Mouse (Mus musculus) hindbrain, embryonic 12.5 days (tissue): ENCODE results near the gene Scgb1c1. TPM values are rescaled to one million over a fixed set of nuclear protein-coding genes. Genes with fewer than 3 reads are reported as not detected.

Experiments
- ATAC-seq: fragments of 200-750 bp; cut with Nextera tagmentation; 2 replicates; pipeline ENCODE4 v1.8.0; 2017; ENCODE audit warnings: moderate TSS enrichment; ENCODE audit not compliant: low FRiP score
- H3K27ac ChIP-seq: fragments of 300-500 bp; sonication (generic); 2 replicates; pipeline ENCODE4 v1.5.1; 2016; ENCODE audit warnings: mild to moderate bottlenecking
- H3K27me3 ChIP-seq: fragments of 300-500 bp; sonication (generic); 2 replicates; pipeline ENCODE4 v1.6.1; 2016; ENCODE audit warnings: mild to moderate bottlenecking
- H3K36me3 ChIP-seq: fragments of 300-500 bp; sonication (generic); 2 replicates; pipeline ENCODE4 v1.6.1; 2016; ENCODE audit warnings: mild to moderate bottlenecking
- H3K4me1 ChIP-seq: fragments of 300-500 bp; sonication (generic); 2 replicates; pipeline ENCODE4 v1.6.1; 2016
- H3K4me2 ChIP-seq: fragments of 300-500 bp; sonication (generic); replicated peaks from 2 replicates; pipeline ENCODE4 v1.6.1; 2016; ENCODE audit warnings: mild to moderate bottlenecking
- H3K4me3 ChIP-seq: fragments of 300-500 bp; sonication (generic); 2 replicates; pipeline ENCODE4 v1.5.1; 2016; ENCODE audit warnings: mild to moderate bottlenecking
- H3K9ac ChIP-seq: fragments of 300-500 bp; sonication (generic); 2 replicates; pipeline ENCODE4 v1.6.1; 2016; ENCODE audit warnings: mild to moderate bottlenecking, moderate library complexity
- H3K9me3 ChIP-seq: fragments of 300-500 bp; sonication (generic); replicated peaks from 2 replicates; pipeline ENCODE4 v1.6.1; 2016; ENCODE audit warnings: mild to moderate bottlenecking
- WGBS: fragments of 180-500 bp; shearing (Covaris S2); methylation state at CpG from one replicate; pipeline ENCODE4 v1.1.7; 2016; 5-methylcytosine and 5-hydroxymethylcytosine counted together
- polyA plus RNA-seq: library from polyadenylated mRNA; unstranded; fragments of >200 nt; fragmentation: Nextera tagmentation; extraction: Ambion mirVana; gene quantifications from 2 replicates; pipeline ENCODE4 v1.2.1, GENCODE M21; 2016

The Scgb1c1 gene
- polyA plus RNA-seq, 1 experiment from 2014 or later: not detected

DNA sequence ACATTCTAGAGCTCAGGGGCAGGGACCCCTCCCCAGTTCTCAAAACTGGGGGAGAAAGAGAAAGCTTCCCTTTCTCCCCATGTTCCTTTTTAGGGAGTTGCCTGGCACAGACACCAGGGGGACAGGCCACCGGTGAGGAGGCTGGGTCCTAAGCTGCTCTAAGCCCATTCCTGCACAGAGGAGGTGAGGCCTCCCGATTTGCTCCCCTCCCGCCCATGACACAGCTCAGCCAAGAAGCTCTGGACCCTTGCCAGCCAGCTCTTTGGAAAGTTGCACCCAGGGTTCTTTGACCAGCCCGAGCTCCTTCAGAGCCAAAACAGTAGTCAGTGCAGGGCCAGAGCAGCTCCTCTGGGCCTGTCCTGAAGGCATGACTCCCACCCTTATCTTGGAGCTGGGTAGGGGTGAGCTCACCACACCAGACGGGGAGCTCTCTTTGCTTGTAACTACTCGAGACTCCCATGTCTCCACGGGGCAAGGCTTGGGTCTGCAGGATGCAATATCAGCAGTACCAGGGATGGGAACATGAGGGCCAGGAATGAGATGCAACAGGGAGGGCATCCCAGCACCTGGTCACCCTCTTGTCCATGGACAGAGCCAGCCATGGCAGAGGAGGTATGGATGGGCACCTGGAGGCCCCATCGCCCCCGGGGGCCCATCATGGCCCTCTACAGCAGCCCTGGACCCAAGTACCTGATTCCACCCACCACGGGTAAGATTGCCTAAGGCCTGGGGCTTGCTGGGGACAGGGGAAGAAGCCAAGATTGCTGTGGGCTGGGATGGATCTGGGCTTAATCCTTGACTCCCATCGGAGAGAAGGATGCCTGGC lies 2.6 kb downstream of the Scgb1c1 start, which contains the start of gene Odf3:
Gene Odf3 (plus strand): TSS at position 51 of the 826 bp plus-strand sequence.
- Histone ChIP-seq H3K4me2 (no peak within 1 kb of the TSS), H3K27me3 (peaks cover 9% of the 10 kb centered on the region; the same call in 1 of the 2 replicates), H3K27ac (no peak within 1 kb of the TSS), H3K36me3 (peaks cover 17% of the 10 kb centered on the region), H3K4me1 (no peaks in the 10 kb centered on the region), H3K9ac (no peak within 1 kb of the TSS), H3K9me3 (no peaks in the 10 kb centered on the region), H3K4me3 (no peak within 1 kb of the TSS)
- ATAC-seq: no peak
- WGBS: 76% methylated on average over 11 of the region's 11 CpGs

DNA sequence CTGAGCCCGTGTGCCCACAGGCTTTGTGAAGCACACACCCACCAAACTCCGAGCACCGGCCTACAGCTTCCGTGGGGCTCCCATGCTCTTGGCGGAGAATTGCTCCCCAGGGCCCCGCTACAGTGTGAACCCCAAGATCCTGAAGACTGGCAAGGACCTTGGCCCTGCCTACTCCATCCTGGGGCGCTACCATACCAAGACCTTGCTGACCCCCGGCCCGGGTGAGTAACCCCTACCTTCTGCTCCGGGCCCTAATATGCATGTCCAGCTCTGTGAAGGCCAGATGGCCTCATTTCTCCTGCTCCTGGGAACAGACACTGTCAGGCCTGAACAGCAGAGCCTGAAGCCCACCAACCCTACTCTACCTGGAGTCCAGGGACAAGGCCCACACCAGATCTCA lies 3.2 kb downstream of the Scgb1c1 start:
- Histone ChIP-seq H3K4me1 (no peaks in the 10 kb centered on the region), H3K4me2 (no peak overlapping the region), H3K27ac (no peak overlapping the region), H3K9ac (no peak overlapping the region), H3K27me3 (peaks cover 9% of the 10 kb centered on the region; the same call in 1 of the 2 replicates), H3K4me3 (no peak overlapping the region), H3K36me3 (peaks cover 23% of the 10 kb centered on the region), H3K9me3 (no peaks in the 10 kb centered on the region)
- WGBS: 90% methylated on average over 10 of the region's 10 CpGs
- ATAC-seq: no peak

DNA sequence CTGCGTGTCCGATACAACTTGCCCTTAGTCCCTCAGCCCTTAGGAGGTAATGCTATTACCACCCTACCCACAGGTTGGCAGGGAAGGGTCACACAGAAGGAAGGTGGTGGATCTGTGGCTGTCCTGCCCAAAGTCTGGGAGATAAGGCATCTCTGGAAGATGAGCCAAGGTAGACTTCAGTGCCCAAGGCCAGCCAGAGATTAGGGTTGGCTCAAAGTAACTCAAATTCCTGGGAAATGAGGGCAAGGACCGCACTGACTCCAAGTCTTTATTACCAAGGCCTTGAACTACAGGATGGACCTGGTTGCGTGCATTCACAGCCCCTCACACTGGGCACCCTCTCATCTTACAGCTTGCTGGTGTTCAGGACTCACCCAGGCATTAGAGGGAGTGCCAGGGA lies 6.6 kb downstream of the Scgb1c1 start:
- Histone ChIP-seq H3K4me3 (no peak overlapping the region), H3K4me1 (peaks cover 10% of the 10 kb centered on the region), H3K9ac (no peak overlapping the region), H3K4me2 (no peak overlapping the region), H3K27ac (no peak overlapping the region), H3K36me3 (peaks cover 34% of the 10 kb centered on the region), H3K27me3 (no peaks in the 10 kb centered on the region), H3K9me3 (no peaks in the 10 kb centered on the region)
- 94% methylated on average over 4 of the region's 4 CpGs for WGBS
- ATAC-seq: no peak

DNA sequence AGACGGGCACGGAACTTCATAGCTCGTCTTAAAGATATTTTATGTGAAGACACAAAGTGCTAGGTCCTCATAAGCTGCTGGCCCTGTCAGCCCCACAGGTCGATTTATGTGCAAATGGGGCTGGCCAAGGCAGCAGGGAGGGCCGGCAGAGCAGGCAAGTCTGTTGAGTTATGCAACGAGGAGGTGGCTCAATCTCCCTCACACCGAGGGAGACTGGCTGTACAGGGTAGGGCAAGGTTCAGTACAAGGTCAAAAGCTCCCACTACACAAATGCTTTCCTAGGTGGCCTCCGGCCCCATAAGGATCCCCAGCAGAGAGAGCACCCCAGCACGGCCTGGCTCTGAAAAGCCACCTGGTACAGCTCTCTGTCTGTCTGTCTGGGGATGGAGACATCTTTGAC lies 8.0 kb downstream of the Scgb1c1 start:
- ATAC-seq: no peak
- H3K27me3 ChIP-seq: no peaks in the 10 kb centered on the region
- 95% methylated on average over 9 of the region's 9 CpGs for WGBS
- H3K27ac ChIP-seq: no peak overlapping the region
- H3K4me2 ChIP-seq: no peak overlapping the region
- H3K4me1 ChIP-seq: peaks cover 17% of the 10 kb centered on the region
- no peak overlapping the region for H3K9ac ChIP-seq
- H3K9me3 ChIP-seq: no peaks in the 10 kb centered on the region
- peaks cover 35% of the 10 kb centered on the region for H3K36me3 ChIP-seq
- no peak overlapping the region for H3K4me3 ChIP-seq

DNA sequence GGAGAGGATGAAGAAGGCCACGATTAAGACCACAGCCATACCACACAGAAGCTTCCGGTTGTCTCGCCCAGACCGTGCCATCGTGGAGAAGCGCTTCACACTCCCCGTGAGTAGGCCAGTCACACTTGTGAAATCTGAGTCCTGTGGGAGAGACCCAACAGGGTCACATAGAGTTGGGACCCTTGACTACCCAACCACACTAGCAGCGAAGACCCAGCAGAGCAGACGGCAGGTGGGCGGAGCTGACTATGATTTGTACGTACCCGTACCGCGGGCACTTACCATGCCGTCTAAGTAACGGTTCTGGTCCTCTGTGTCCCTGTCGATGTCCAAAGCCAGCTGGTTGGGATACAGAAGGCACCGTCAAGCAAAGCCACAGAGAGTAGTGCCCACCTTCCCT lies 9.1 kb downstream of the Scgb1c1 start:
- no peaks in the 10 kb centered on the region for H3K9me3 ChIP-seq
- ATAC-seq: no peak
- whole genome bisulfite sequencing: 94% methylated on average over 18 of the region's 18 CpGs

DNA sequence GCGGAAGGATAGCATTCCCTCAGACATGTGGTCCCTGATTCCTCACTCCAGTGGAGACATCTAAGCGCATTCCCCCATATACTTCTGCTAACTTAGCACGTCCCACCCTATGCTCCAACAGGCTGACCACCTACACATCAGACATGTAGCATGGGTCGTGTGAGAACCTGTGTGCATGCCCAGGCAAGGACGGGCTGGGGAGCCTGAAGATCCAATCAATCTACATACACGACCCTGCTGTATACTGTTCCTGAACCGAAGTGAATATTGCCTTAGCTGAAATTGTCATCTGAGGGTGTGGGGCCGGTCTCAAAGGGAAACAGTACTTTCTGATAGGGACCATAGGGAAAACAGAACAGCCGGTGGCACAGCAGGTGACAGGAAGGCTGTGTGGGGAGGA lies 9.8 kb downstream of the Scgb1c1 start:
- Histone ChIP-seq H3K4me2 (peak overlapping the region; percentile 99), H3K27me3 (no peaks in the 10 kb centered on the region), H3K9me3 (no peaks in the 10 kb centered on the region), H3K4me3 (peak overlapping the region; percentile 75), H3K9ac (peak overlapping the region; percentile 95), H3K36me3 (peaks cover 53% of the 10 kb centered on the region), H3K27ac (no peak overlapping the region), H3K4me1 (peaks cover 31% of the 10 kb centered on the region)
- WGBS: 76% methylated on average over 9 of the region's 9 CpGs
- no peak for ATAC-seq

More for the DNA sequence above, 9.1 kb downstream of the Scgb1c1 start:
- Histone ChIP-seq H3K27me3 (no peaks in the 10 kb centered on the region), H3K36me3 (peaks cover 46% of the 10 kb centered on the region), H3K4me1 (peaks cover 28% of the 10 kb centered on the region), H3K27ac (no peak overlapping the region), H3K4me2 (no peak overlapping the region), H3K4me3 (no peak overlapping the region), H3K9ac (no peak overlapping the region)

DNA sequence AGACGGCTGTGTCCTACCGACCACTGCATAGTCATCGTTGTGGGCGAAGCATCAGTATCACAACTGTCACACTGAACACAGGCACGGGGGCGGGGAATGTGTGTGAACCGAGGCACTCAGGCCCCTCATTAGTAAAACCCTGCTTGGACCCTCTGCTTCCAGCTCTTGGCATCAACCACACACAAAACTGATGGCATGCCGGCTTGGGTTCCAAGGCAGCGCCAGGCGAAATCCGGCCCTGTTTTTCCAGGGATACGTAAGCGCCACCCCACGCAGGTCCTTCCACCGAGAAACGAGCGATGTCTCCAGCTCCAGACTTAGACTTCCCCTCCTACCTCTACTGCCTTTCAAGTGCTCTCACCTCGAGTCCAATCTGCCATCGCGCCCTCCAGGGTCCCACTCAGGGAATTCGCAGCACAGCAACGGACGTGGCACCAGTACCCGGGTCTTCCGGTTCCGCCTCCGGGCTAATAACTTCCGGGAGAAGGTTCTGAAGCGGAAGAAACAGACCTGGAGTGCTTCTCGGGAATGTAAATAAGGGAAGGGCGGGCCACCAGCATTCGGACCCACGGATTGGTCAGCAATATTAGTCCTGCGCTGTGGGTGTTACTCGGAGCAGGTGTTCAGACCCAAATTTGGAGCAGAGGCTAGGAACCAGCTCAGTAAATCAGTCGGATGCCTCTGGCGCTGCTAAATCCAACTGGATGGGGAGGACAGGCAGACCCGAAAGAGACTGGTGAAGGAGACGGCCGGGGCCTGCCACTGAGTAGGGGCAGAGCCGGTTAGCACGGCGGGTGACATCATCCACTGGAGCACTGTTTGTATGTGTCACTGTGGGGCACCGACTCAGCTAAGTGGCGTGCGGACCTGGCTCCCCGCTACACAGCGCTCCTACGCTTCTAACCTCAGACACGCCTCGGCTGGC lies 10.8 kb downstream of the Scgb1c1 start, which contains the start of gene Gm45785:
Gene Gm45785 (minus strand): TSS at position 472 of the 925 bp plus-strand sequence.
- Histone ChIP-seq H3K4me3 (peak within 1 kb of the TSS; percentile 75), H3K9me3 (no peaks in the 10 kb centered on the region), H3K4me1 (peaks cover 31% of the 10 kb centered on the region), H3K4me2 (peak within 1 kb of the TSS; percentile 99), H3K9ac (peak within 1 kb of the TSS; percentile 95), H3K27me3 (no peaks in the 10 kb centered on the region), H3K36me3 (peaks cover 62% of the 10 kb centered on the region), H3K27ac (peak within 1 kb of the TSS; percentile 90)
- WGBS: under 1% methylated on average over 51 of the region's 51 CpGs
- ATAC-seq: peak; percentile 79

DNA sequence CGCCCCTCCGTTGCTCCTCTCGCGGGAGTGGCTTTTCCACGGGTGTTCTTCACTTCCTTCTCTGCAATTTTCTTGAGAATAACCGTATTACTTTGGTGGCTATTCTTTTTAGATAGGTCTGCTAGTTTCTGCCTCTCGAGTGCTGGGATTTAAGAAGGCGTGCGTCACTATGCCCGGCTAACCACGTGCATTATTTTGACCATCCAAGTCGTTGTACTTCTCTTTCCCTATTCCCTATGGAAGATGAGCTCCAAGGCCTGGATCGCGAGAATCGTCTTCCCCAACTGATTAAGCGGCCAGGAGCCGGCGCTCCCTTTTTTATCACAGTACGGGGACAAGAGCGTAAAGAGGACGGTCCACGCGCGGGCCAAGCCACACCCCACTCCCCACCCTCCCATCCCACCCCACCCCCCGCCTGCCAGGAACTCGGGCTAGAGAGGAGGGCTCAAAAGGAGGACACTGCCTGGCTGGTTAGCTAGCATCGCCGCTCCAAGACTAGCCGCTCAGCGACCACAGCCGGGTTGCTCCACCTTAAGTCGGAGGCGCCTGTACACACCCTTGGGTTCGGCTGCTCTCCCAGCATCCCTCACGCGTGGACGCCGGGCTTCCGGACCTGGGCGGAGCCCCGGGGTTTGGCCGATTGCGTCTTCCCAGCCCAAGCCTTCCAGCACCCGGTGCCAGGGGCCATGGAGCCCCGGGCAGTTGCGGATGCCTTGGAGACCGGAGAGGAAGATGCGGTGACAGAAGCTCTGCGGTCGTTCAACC lies 11.6 kb downstream of the Scgb1c1 start, which contains the start of gene Ric8a:
Gene Ric8a (plus strand): TSS at position 173 of the 765 bp plus-strand sequence.
- peak within 1 kb of the TSS; percentile 95 for H3K9ac ChIP-seq
- H3K36me3 ChIP-seq: peaks cover 63% of the 10 kb centered on the region
- no peaks in the 10 kb centered on the region for H3K9me3 ChIP-seq
- no peaks in the 10 kb centered on the region for H3K27me3 ChIP-seq
- peaks cover 31% of the 10 kb centered on the region for H3K4me1 ChIP-seq
- WGBS: under 1% methylated on average over 50 of the region's 50 CpGs
- peak; percentile 75 for ATAC-seq
- H3K4me2 ChIP-seq: peak within 1 kb of the TSS; percentile 99
- H3K27ac ChIP-seq: peak within 1 kb of the TSS; percentile 90
- H3K4me3 ChIP-seq: peak within 1 kb of the TSS; percentile 75

DNA sequence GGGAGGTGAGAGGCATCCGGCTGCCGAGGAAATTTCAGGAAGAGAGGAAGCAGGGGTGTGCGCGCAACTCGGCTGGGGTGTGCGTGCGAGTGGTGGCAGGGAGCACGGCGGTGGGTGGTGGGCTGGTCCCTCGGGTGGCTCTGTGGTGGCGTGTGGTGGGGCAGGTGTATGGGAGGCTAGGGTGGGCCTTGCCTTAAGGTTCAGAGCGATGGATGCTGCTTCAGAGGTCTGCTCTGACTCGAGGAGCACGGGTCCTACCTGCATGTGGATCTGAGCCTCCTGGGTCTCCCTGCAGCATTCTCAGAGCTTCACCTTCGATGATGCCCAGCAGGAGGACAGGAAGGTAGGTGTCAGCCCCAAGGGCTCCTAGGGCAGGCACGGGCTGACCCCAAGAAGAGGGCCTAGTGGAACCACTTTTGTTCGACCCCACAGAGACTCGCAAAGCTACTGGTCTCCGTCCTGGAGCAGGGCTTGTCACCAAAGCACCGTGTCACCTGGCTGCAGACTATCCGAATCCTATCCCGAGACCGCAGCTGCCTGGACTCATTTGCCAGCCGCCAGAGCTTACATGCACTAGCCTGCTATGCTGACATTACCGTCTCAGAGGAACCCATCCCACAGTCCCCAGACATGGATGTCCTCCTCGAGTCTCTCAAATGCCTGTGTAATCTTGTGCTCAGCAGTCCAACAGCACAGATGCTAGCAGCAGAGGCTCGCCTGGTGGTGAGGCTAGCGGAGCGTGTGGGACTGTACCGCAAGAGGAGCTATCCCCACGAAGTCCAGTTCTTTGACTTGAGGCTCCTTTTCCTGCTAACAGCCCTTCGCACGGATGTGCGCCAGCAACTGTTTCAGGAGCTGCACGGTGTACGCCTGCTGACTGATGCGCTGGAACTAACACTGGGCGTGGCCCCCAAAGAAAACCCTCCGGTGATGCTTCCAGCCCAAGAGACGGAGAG lies 12.5 kb downstream of the Scgb1c1 start, which contains the start of gene Bet1l:
Gene Bet1l (minus strand): TSS at position 28 of the 956 bp plus-strand sequence.
- peak; percentile 62 for ATAC-seq
- H3K4me2 ChIP-seq: peak within 1 kb of the TSS; percentile 99
- no peaks in the 10 kb centered on the region for H3K27me3 ChIP-seq
- H3K27ac ChIP-seq: peak within 1 kb of the TSS; percentile 90
- H3K36me3 ChIP-seq: peaks cover 63% of the 10 kb centered on the region
- H3K4me1 ChIP-seq: peaks cover 31% of the 10 kb centered on the region
- H3K9me3 ChIP-seq: no peaks in the 10 kb centered on the region
- H3K9ac ChIP-seq: peak within 1 kb of the TSS; percentile 95
- WGBS: 37% methylated on average over 40 of the region's 40 CpGs
- peak within 1 kb of the TSS; percentile 75 for H3K4me3 ChIP-seq

DNA sequence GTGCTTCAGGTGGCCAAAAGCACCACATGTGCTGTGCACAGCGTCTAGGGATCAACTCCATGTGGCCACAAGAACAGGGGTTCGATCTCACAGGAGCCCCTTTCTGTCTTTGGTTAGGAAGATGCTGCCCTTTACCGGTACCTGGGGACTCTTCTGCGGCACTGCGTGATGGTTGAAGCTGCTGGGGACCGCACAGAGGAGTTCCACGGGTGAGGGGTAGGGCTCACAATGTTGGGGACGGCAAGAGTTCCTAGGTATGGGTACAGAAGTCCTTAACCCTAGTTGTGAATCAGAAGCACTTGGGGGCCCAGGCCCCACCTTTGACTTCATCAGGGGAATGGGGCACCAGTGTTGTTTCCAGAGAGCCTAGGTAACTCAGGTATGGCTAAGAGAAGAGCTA lies 13.4 kb downstream of the Scgb1c1 start:
- H3K36me3 ChIP-seq: peaks cover 63% of the 10 kb centered on the region
- H3K4me3 ChIP-seq: peak overlapping the region; percentile 75
- 96% methylated on average over 8 of the region's 8 CpGs for WGBS
- H3K9ac ChIP-seq: peak overlapping the region; percentile 95
- H3K27me3 ChIP-seq: no peaks in the 10 kb centered on the region
- H3K9me3 ChIP-seq: no peaks in the 10 kb centered on the region
- peaks cover 31% of the 10 kb centered on the region for H3K4me1 ChIP-seq
- no peak overlapping the region for H3K27ac ChIP-seq
- ATAC-seq: no peak
- peak overlapping the region; percentile 99 for H3K4me2 ChIP-seq

DNA sequence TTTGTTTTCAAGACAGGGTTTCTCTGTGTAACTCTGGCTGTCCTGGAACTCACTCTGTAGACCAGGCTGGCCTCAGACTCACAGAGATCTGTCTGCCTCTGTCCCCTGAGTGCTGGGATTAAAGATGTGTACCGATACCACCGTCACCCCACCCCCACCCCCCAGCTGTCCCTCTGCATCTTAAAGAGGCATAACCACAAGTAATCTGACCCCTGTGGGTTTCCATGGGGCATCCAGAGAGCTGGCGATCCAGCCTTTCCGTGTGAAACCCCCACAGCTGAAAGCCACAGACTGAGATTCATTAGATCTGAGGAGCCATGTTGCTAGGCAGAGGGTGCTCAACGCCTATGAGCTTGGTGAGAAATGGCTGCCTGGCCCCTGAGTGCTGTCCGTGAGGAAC lies 14.7 kb downstream of the Scgb1c1 start:
- no peak overlapping the region for H3K4me3 ChIP-seq
- no peak overlapping the region for H3K9ac ChIP-seq
- H3K9me3 ChIP-seq: no peaks in the 10 kb centered on the region
- H3K36me3 ChIP-seq: peaks cover 63% of the 10 kb centered on the region
- H3K27me3 ChIP-seq: no peaks in the 10 kb centered on the region
- WGBS: 68% methylated on average over 6 of the region's 6 CpGs
- no peak overlapping the region for H3K27ac ChIP-seq
- H3K4me1 ChIP-seq: peaks cover 29% of the 10 kb centered on the region
- no peak for ATAC-seq
- no peak overlapping the region for H3K4me2 ChIP-seq
